Mouse (Mus musculus) macrophage (primary cell): ENCODE data around the gene Cdcp2. TPM values are rescaled to one million over a fixed set of nuclear protein-coding genes. Genes with fewer than 3 reads are reported as not detected.

Source experiments
- H3K27ac ChIP-seq: fragments of 350-480 bp; formaldehyde crosslinking; 2 replicates; pipeline ENCODE4 v1.9.0; 2021
- H3K36me3 ChIP-seq: fragments of 350-480 bp; formaldehyde crosslinking; 2 replicates; pipeline ENCODE4 v1.9.0; 2021; ENCODE audit errors: inconsistent target
- H3K4me3 ChIP-seq: fragments of 350-480 bp; formaldehyde crosslinking; 2 replicates; pipeline ENCODE4 v1.9.0; 2021; ENCODE audit errors: inconsistent target
- H3K79me2 ChIP-seq: fragments of 350-480 bp; formaldehyde crosslinking; 2 replicates; pipeline ENCODE4 v1.9.0; 2021; ENCODE audit errors: inconsistent target
- WGBS: methylation state at CpG from one replicate; pipeline ENCODE4 v1.1.7; 2026; ENCODE audit warnings: inconsistent platforms; ENCODE audit not compliant: missing documents; 5-methylcytosine and 5-hydroxymethylcytosine counted together
- polyA plus RNA-seq: library from polyadenylated mRNA; stranded (reverse); fragments of 250-400 nt; gene quantifications from 3 replicates; pipeline ENCODE4 v1.2.4, GENCODE M21; 2018; ENCODE audit warnings: inconsistent platforms
- total RNA-seq, 78 experiments: library from RNA; depleted of rRNA; stranded (reverse); fragments of 250-400 nt; gene quantifications; 1 replicate in 9 of 78; 2 replicates in 24 of 78; 3 replicates in 43 of 78; 4 replicates in 2 of 78; pipeline ENCODE4 v1.2.4; 2018; ENCODE audit warnings: inconsistent platforms in 56 of 78

Cdcp2 gene
- not detected for total RNA-seq (2018; cell fraction: chromatin; rRNA removed)
- not detected for total RNA-seq (2018; cell fraction: cytosol; rRNA removed)
- total RNA-seq (2018; cell fraction: nucleus; rRNA removed) = not detected
- polyA plus RNA-seq = not detected in 3 replicates

GRCm38 (mm10) chr4:107096841-107097373 is at the start of gene Cdcp2:
TSS of gene Cdcp2 (plus strand) at chr4:107096891.
- WGBS = 95% methylated on average over 16 of the region's 16 CpGs
- Histone ChIP-seq H3K4me3 (no peak within 1 kb of the TSS), H3K36me3 (no peaks in the 10 kb centered on the region), H3K79me2 (no peaks in the 10 kb centered on the region), H3K27ac (no peak within 1 kb of the TSS)

- H3K79me2 ChIP-seq = no peaks in the 10 kb centered on the region
- no peak overlapping the region for H3K27ac ChIP-seq
- WGBS = 58% methylated on average over 5 of the region's 5 CpGs
- no peaks in the 10 kb centered on the region for H3K36me3 ChIP-seq
- H3K4me3 ChIP-seq = no peak overlapping the region
These were observed 48.9 kb upstream of the Cdcp2 start for GRCm38 (mm10) chr4:107047806-107048205.

GRCm38 (mm10) chr4:107048568-107049162 is 48.0 kb upstream of the Cdcp2 start:
- Histone ChIP-seq H3K27ac (no peak overlapping the region), H3K36me3 (no peaks in the 10 kb centered on the region), H3K4me3 (no peak overlapping the region), H3K79me2 (no peaks in the 10 kb centered on the region)
- 76% methylated on average over 11 of the region's 11 CpGs for WGBS

GRCm38 (mm10) chr4:107051889-107052288 is 44.8 kb upstream of the Cdcp2 start:
- peaks cover 6% of the 10 kb centered on the region; the same call in 1 of the 2 replicates for H3K36me3 ChIP-seq
- 64% methylated on average over 4 of the region's 4 CpGs for WGBS
- no peak overlapping the region for H3K4me3 ChIP-seq

GRCm38 (mm10) chr4:107052962-107053553 is 43.6 kb upstream of the Cdcp2 start:
- H3K36me3 ChIP-seq = peaks cover 17% of the 10 kb centered on the region
- no peak overlapping the region for H3K27ac ChIP-seq
- H3K4me3 ChIP-seq = no peak overlapping the region
- WGBS = 64% methylated on average over 5 of the region's 5 CpGs
- no peaks in the 10 kb centered on the region for H3K79me2 ChIP-seq

More at GRCm38 (mm10) chr4:107051889-107052288, 44.8 kb upstream of the Cdcp2 start:
- H3K27ac ChIP-seq = no peak overlapping the region
- H3K79me2 ChIP-seq = no peaks in the 10 kb centered on the region

GRCm38 (mm10) chr4:107056088-107056487 is 40.6 kb upstream of the Cdcp2 start:
- Histone ChIP-seq H3K36me3 (peaks cover 43% of the 10 kb centered on the region), H3K4me3 (no peak overlapping the region), H3K27ac (no peak overlapping the region), H3K79me2 (no peaks in the 10 kb centered on the region)
- 85% methylated on average over 3 of the region's 3 CpGs for WGBS

GRCm38 (mm10) chr4:107058346-107058745 is 38.3 kb upstream of the Cdcp2 start:
- 87% methylated on average over 5 of the region's 5 CpGs for WGBS
- Histone ChIP-seq H3K79me2 (no peaks in the 10 kb centered on the region), H3K4me3 (no peak overlapping the region), H3K36me3 (peaks cover 59% of the 10 kb centered on the region), H3K27ac (no peak overlapping the region)

- Histone ChIP-seq H3K4me3 (no peak overlapping the region), H3K36me3 (peaks cover 64% of the 10 kb centered on the region), H3K79me2 (no peaks in the 10 kb centered on the region), H3K27ac (no peak overlapping the region)
- WGBS = 38% methylated on average over 6 of the region's 6 CpGs
These were observed 37.9 kb upstream of the Cdcp2 start for GRCm38 (mm10) chr4:107058781-107059180.

- peaks cover 14% of the 10 kb centered on the region; the same call in 1 of the 2 replicates for H3K79me2 ChIP-seq
- H3K36me3 ChIP-seq = peaks cover 68% of the 10 kb centered on the region
- 90% methylated on average over 4 of the region's 4 CpGs for WGBS
These were observed 35.1 kb upstream of the Cdcp2 start for GRCm38 (mm10) chr4:107061560-107061959.

GRCm38 (mm10) chr4:107063214-107063613 is 33.5 kb upstream of the Cdcp2 start:
- Histone ChIP-seq H3K79me2 (peaks cover 14% of the 10 kb centered on the region; the same call in 1 of the 2 replicates), H3K4me3 (no peak overlapping the region), H3K36me3 (peaks cover 52% of the 10 kb centered on the region), H3K27ac (no peak overlapping the region)
- 88% methylated on average over 3 of the region's 3 CpGs for WGBS

More at GRCm38 (mm10) chr4:107061560-107061959, 35.1 kb upstream of the Cdcp2 start:
- Histone ChIP-seq H3K4me3 (no peak overlapping the region), H3K27ac (no peak overlapping the region)

- Histone ChIP-seq H3K36me3 (peaks cover 39% of the 10 kb centered on the region; the same call in 1 of the 2 replicates), H3K4me3 (no peak overlapping the region), H3K79me2 (peaks cover 14% of the 10 kb centered on the region; the same call in 1 of the 2 replicates), H3K27ac (no peak overlapping the region)
- 94% methylated on average over 5 of the region's 5 CpGs for WGBS
These were observed 32.1 kb upstream of the Cdcp2 start for GRCm38 (mm10) chr4:107064394-107065098.

- Histone ChIP-seq H3K4me3 (peak within 1 kb of the TSS; percentile 76), H3K79me2 (peaks cover 14% of the 10 kb centered on the region; the same call in 1 of the 2 replicates), H3K27ac (no peak within 1 kb of the TSS), H3K36me3 (peaks cover 26% of the 10 kb centered on the region; the same call in 1 of the 2 replicates)
- under 1% methylated on average over 58 of the region's 60 CpGs for WGBS
These were observed 30.2 kb upstream of the Cdcp2 start, which contains the start of the genes Mrpl37 and Cyb5rl for GRCm38 (mm10) chr4:107066252-107067124. TSS of gene Mrpl37 (minus strand) at chr4:107066868. TSS of gene Cyb5rl (plus strand) at chr4:107066988.

- Histone ChIP-seq H3K27ac (no peak overlapping the region), H3K4me3 (peak overlapping the region; percentile 76), H3K36me3 (peaks cover 21% of the 10 kb centered on the region; the same call in 1 of the 2 replicates), H3K79me2 (peaks cover 14% of the 10 kb centered on the region; the same call in 1 of the 2 replicates)
- WGBS = 4% methylated on average over 33 of the region's 33 CpGs
These were observed 29.4 kb upstream of the Cdcp2 start for GRCm38 (mm10) chr4:107067151-107067840.
